Mouse (Mus musculus) stomach, embryonic 16.5 days (tissue): ENCODE measurements around the gene Tbc1d19. TPM values are rescaled to one million over a fixed set of nuclear protein-coding genes. Genes with fewer than 3 reads are reported as not detected.

Source experiments
- ATAC-seq: fragments of 200-750 bp; cut with Nextera tagmentation; 2 replicates; pipeline ENCODE4 v1.8.0; 2017; ENCODE audit warnings: moderate number of reproducible peaks, moderate TSS enrichment; ENCODE audit not compliant: insufficient read depth, low FRiP score
- H3K27ac ChIP-seq: fragments of 300-500 bp; sonication (generic); 2 replicates; pipeline ENCODE4 v1.5.1; 2014; ENCODE audit warnings: low read length
- H3K27me3 ChIP-seq: fragments of 300-500 bp; sonication (generic); 2 replicates; pipeline ENCODE4 v1.6.1; 2014; ENCODE audit warnings: low read length, control low read depth, mixed read lengths; ENCODE audit not compliant: control insufficient read depth, insufficient read depth
- H3K36me3 ChIP-seq: fragments of 300-500 bp; sonication (generic); 2 replicates; pipeline ENCODE4 v1.6.1; 2014; ENCODE audit warnings: low read length; ENCODE audit not compliant: control insufficient read depth, insufficient read depth
- H3K4me1 ChIP-seq: fragments of 300-500 bp; sonication (generic); 2 replicates; pipeline ENCODE4 v1.6.1; 2014; ENCODE audit warnings: low read length, control low read depth, mixed read lengths; ENCODE audit not compliant: control insufficient read depth, insufficient read depth
- H3K4me2 ChIP-seq: fragments of 300-500 bp; sonication (generic); 2 replicates; pipeline ENCODE4 v1.6.1; 2014; ENCODE audit warnings: low read depth, low read length, mixed read lengths
- H3K4me3 ChIP-seq: fragments of 300-500 bp; sonication (generic); replicated peaks from 2 replicates; pipeline ENCODE4 v1.5.1; 2014; ENCODE audit warnings: mild to moderate bottlenecking, low read length
- H3K9ac ChIP-seq: fragments of 300-500 bp; sonication (generic); 2 replicates; pipeline ENCODE4 v1.6.1; 2014; ENCODE audit warnings: low read length
- H3K9me3 ChIP-seq: fragments of 300-500 bp; sonication (generic); replicated peaks from 2 replicates; pipeline ENCODE4 v1.6.1; 2016; ENCODE audit warnings: low read length, control low read depth; ENCODE audit not compliant: control insufficient read depth
- WGBS: fragments of 180-500 bp; shearing (Covaris S2); extraction: QIAGEN DNeasy Blood & Tissue Kit; methylation state at CpG from one replicate; pipeline ENCODE4 v1.1.7; 2014; 5-methylcytosine and 5-hydroxymethylcytosine counted together
- polyA plus RNA-seq: library from polyadenylated mRNA; unstranded; fragments of >200 nt; fragmentation: Nextera tagmentation; extraction: Ambion mirVana; gene quantifications from 2 replicates; pipeline ENCODE4 v1.2.1, GENCODE M21; 2015

The Tbc1d19 gene
- polyA plus RNA-seq, 1 experiment from 2014 or later = 40.9 TPM

DNA sequence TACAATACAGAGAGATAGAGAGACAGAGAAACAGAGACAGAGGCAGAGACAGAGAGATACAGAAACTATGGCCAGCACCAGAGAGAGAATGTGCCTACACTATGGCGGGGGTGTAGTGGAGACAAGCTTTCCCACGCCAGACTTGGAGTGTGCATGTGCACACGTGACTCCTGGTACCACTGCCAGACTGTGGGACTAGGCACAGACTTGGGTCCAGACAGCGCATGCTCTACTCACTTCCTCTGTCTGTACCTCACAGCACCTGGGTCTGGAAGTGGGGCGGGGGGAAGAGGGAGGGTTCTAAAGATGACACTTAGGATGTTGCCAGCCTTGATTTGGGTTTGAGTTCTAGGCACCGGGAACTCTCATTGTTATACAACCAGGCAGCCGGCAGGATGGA is 118.5 kb downstream of the Tbc1d19 start:
- ATAC-seq = no peak
- WGBS = 85% methylated on average over 7 of the region's 7 CpGs
- Histone ChIP-seq H3K27ac (no peak overlapping the region), H3K4me2 (no peak overlapping the region), H3K27me3 (no peaks in the 10 kb centered on the region), H3K9ac (no peak overlapping the region), H3K4me1 (peaks cover 15% of the 10 kb centered on the region), H3K36me3 (no peaks in the 10 kb centered on the region), H3K9me3 (no peaks in the 10 kb centered on the region), H3K4me3 (no peak overlapping the region)

DNA sequence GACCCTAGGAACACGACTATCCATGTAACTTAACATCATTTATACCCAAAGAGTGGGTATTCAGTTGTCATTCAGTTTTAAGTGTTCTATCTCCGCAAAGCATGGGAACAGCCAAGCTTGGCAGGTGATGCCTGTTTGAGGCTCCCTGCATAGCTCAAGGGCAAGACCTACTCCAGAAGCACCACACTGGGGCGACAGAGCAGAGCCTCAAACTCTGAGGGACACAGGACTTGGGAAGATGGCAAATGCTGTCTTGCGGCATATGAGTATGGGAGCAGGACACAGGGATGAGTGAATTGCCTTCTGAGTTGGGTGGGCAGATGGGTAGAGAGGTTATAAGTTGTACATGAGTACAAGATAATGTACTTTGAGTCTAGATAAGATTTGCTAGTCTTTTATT is 119.1 kb downstream of the Tbc1d19 start:
- Histone ChIP-seq H3K4me3 (no peak overlapping the region), H3K36me3 (no peaks in the 10 kb centered on the region), H3K9me3 (no peaks in the 10 kb centered on the region), H3K27ac (peak overlapping the region; percentile 28; the same call in 1 of the 2 replicates), H3K4me1 (peaks cover 15% of the 10 kb centered on the region), H3K9ac (no peak overlapping the region), H3K27me3 (no peaks in the 10 kb centered on the region), H3K4me2 (no peak overlapping the region)
- ATAC-seq = no peak
- WGBS = 75% methylated on average over 4 of the region's 4 CpGs

DNA sequence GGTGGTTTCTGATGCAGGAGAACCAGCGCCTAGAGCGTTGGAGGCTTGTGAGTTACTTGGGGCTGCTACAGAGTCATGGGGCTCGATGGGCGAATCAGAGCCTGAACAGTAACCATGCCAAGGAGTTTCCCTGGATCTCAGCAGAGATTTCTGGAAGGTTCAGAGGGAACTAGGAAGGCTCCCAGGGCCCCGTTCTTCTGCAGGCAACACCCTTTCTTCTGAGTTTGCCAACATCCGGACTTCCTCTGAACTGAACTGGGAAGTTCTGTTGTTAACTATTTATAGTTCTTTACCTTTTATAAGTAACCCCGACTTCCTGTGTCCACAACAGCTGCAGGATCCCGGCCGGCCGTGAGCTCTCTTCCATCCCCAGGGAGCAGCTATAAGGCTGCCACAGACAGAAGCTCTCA is 119.8 kb downstream of the Tbc1d19 start:
- Histone ChIP-seq H3K27me3 (no peaks in the 10 kb centered on the region), H3K4me1 (peaks cover 15% of the 10 kb centered on the region), H3K4me3 (no peak overlapping the region), H3K4me2 (no peak overlapping the region), H3K36me3 (no peaks in the 10 kb centered on the region), H3K27ac (peak overlapping the region; percentile 28), H3K9ac (no peak overlapping the region), H3K9me3 (no peaks in the 10 kb centered on the region)
- no peak for ATAC-seq
- 51% methylated on average over 10 of the region's 10 CpGs for WGBS

DNA sequence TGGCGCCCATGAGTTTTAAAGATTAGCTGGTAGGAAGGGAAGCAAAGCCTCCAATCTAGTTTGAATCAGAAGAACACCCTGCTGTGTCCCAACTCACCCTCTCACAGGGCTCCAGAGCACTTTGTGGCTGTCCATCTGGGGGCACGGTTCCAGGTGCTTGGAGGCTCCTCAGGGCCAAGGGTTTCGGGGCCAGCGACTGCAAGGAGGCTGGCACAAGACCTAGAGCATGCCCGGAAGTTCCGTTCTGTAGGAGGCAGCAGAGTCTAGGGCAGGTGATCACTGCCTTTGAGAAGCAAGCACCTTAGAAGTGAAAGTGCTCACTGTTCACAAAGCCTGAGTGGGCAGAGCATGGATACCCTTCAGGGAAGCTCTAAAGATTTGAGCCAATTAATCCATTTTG is 120.4 kb downstream of the Tbc1d19 start:
- H3K9ac ChIP-seq = no peak overlapping the region
- H3K4me1 ChIP-seq = peaks cover 15% of the 10 kb centered on the region
- H3K4me3 ChIP-seq = no peak overlapping the region
- H3K27me3 ChIP-seq = no peaks in the 10 kb centered on the region
- no peak overlapping the region for H3K4me2 ChIP-seq
- H3K9me3 ChIP-seq = no peaks in the 10 kb centered on the region
- H3K27ac ChIP-seq = peak overlapping the region; percentile 34; the same call in 1 of the 2 replicates
- H3K36me3 ChIP-seq = no peaks in the 10 kb centered on the region
- no peak for ATAC-seq
- 86% methylated on average over 6 of the region's 6 CpGs for WGBS

DNA sequence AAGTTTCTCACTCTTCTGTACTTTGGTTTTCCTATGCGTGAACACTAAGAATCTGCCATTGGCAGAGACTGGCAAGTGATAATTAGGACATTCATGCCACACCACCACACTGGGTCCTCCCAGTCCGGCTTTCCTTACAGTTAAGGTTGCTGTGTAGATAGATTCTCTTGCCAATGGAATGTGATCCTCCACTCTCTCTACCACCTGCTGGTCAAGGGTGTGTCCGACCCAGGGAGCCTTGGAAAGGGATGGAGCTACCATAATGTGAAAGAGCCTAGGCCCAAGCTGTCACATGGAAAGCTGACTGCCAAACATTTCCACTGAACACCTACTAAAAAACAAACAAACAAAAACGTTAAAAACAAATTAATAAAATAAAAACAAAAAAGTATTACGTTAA is 121.6 kb downstream of the Tbc1d19 start:
- WGBS = 81% methylated on average over 5 of the region's 5 CpGs
- Histone ChIP-seq H3K27ac (no peak overlapping the region), H3K4me2 (no peak overlapping the region), H3K4me3 (no peak overlapping the region), H3K36me3 (no peaks in the 10 kb centered on the region), H3K27me3 (no peaks in the 10 kb centered on the region), H3K9me3 (no peaks in the 10 kb centered on the region), H3K4me1 (peaks cover 15% of the 10 kb centered on the region), H3K9ac (no peak overlapping the region)
- ATAC-seq = no peak

DNA sequence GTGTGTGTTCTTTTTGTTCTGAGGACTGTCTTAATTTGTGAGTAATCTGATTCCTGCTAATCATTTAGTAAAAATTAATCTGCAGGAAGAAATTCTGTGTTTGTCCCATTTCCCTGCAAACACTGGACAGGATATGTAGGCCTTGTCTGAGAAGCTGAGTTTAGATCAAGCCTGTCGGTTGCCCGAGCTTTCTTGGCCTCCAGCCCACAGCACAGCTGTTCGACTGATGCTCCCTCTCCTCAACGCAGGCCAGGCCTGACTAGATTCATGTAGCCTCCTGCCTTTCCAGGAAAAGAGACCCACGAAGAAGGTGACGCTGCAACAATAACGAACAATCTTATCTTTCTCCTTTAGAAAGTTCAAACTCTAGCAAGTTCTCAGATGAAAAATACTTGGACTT is 124.2 kb downstream of the Tbc1d19 start:
- Histone ChIP-seq H3K9ac (no peak overlapping the region), H3K4me1 (peaks cover 10% of the 10 kb centered on the region), H3K27ac (peak overlapping the region; percentile 64), H3K36me3 (no peaks in the 10 kb centered on the region), H3K4me2 (no peak overlapping the region), H3K27me3 (no peaks in the 10 kb centered on the region), H3K4me3 (no peak overlapping the region), H3K9me3 (no peaks in the 10 kb centered on the region)
- peak; percentile 79; the same call in 1 of the 2 replicates for ATAC-seq
- WGBS = 32% methylated on average over 7 of the region's 7 CpGs

DNA sequence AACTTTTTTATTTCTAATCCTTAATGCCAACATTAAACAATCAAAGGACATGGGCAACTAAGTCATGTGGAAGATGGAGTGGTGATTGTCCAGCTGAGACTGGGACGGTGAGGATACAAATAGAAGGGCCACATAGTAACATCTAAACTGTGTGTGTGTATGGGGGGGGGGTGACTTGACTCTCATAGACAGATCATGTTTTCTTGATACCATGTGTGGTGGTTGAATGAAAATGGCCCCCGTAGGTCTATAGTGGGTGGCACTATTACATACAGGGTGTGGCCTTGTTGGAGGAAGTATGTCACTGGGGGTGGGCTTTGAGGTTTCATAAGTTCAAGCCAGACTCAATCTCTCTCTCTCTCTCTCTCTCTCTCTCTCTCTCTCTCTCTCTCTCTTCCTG is 124.6 kb downstream of the Tbc1d19 start:
- no peak overlapping the region for H3K4me2 ChIP-seq
- H3K4me3 ChIP-seq = no peak overlapping the region
- no peaks in the 10 kb centered on the region for H3K9me3 ChIP-seq
- H3K9ac ChIP-seq = no peak overlapping the region
- no peak overlapping the region for H3K27ac ChIP-seq
- H3K27me3 ChIP-seq = no peaks in the 10 kb centered on the region
- H3K36me3 ChIP-seq = no peaks in the 10 kb centered on the region
- peaks cover 7% of the 10 kb centered on the region for H3K4me1 ChIP-seq
- peak; percentile 40; the same call in 1 of the 2 replicates for ATAC-seq
- WGBS = 89% methylated on average over 2 of the region's 2 CpGs

DNA sequence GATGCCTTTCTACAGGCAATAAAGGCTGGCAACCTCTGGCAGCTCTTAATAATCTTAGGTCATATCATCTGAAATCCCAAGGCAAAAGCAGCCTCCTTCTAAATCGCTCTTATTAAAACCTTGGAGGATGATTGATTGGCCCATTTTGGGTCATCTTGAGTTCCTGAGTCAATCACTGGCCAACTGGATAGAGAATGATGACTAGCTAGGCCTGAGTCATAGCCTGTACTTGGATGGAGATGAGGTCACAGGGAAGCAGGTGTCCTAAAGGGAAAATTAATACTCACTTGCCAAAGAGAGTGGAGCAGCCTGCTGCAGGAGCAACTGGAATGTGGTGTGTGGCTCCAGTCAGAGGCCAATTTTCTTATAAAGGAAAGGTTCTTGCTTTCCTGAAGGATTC is 125.4 kb downstream of the Tbc1d19 start:
- Histone ChIP-seq H3K36me3 (no peaks in the 10 kb centered on the region), H3K4me2 (no peak overlapping the region), H3K4me1 (peaks cover under 1% of the 10 kb centered on the region), H3K9me3 (no peaks in the 10 kb centered on the region), H3K9ac (no peak overlapping the region), H3K27me3 (no peaks in the 10 kb centered on the region), H3K4me3 (no peak overlapping the region), H3K27ac (no peak overlapping the region)
- WGBS = 79% methylated on average over 1 of the region's 1 CpGs
- no peak for ATAC-seq

DNA sequence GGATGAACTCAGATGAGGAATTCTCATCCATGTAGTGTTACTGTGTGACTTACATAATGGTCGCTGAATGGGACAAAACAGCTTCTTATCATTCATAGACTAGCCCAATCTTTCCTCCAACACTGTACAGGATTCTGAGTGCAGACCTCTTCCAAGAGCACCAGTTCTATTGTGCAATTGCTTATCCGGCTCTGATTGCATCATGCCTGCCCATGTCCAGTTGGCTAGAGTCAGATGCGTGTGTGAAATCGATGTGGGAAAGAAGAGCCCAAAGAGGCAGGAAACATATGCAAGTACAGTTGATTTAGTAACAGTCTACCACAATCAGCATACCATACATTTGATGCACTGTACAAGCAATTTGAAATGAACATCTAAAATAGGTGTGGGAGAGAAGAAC is 127.8 kb downstream of the Tbc1d19 start:
- H3K4me3 ChIP-seq = no peak overlapping the region
- H3K4me1 ChIP-seq = no peaks in the 10 kb centered on the region; the same call in none of the 2 replicates
- H3K4me2 ChIP-seq = no peak overlapping the region
- no peak overlapping the region for H3K27ac ChIP-seq
- no peak for ATAC-seq
- H3K9me3 ChIP-seq = no peaks in the 10 kb centered on the region
- H3K36me3 ChIP-seq = no peaks in the 10 kb centered on the region
- WGBS = 80% methylated on average over 4 of the region's 4 CpGs
- H3K27me3 ChIP-seq = no peaks in the 10 kb centered on the region
- no peak overlapping the region for H3K9ac ChIP-seq

DNA sequence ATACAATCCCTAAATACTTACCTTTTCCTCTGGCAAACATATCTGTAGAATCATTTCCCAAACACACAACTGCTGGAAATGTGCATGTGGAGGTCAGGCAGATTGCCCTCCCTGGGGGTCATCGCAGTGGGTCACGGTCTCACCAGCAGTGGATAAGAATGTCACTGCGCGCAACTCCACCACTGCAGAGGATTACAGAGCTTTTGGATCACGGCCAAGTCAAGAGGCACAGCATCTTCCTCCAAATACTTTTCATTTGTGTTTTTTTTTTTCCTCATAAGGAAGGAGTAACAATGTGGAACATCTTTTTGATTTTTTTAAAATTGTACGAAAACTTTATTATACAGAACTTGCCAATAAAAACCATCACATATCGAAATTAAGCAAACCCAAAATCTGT is 129.6 kb downstream of the Tbc1d19 start:
- ATAC-seq = no peak
- H3K4me2 ChIP-seq = no peak overlapping the region
- H3K4me1 ChIP-seq = no peaks in the 10 kb centered on the region; the same call in 1 of the 2 replicates
- H3K36me3 ChIP-seq = no peaks in the 10 kb centered on the region
- H3K4me3 ChIP-seq = no peak overlapping the region
- no peak overlapping the region for H3K27ac ChIP-seq
- no peak overlapping the region for H3K9ac ChIP-seq
- no peaks in the 10 kb centered on the region for H3K9me3 ChIP-seq
- no peaks in the 10 kb centered on the region for H3K27me3 ChIP-seq
- 74% methylated on average over 7 of the region's 7 CpGs for WGBS
